Mouse (Mus musculus) CD8-positive naive resting alpha-beta T cell, adult 2 months (primary cell): ENCODE measurements around the gene Stk32c.

ENCODE experiments used
- DNase-seq, 2 experiments: peaks; one replicate each; pipeline ENCODE4 v3.0.0; 2022; ENCODE audit warnings: low read depth in 2 of 2, low spot score in 2 of 2

Stk32c gene

DNA sequence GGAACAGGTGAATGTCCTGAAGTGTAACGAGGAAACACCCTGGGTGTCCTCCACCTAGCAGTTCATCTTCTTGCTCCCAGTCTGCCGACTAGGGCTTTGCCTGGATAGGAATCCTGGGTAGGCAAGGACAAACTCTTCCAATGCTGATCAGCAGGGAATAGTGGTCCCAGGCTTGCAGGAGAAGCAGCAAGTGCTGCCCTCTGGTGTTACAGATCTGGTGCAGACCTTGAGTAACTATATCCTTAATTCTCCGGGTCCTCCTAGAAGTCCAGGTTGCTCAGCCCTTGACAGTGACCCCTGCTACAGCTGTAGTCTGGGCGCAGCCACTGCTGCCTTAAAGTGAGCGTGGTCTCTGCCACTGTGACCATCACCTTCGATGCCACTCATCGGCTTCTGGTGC lies 13.0 kb downstream of the Stk32c start:
- DNase-seq: no peak

GRCm38 (mm10) chr7:139197022-139197421 lies 16.1 kb downstream of the Stk32c start:
- DNase-seq: no peak

DNA sequence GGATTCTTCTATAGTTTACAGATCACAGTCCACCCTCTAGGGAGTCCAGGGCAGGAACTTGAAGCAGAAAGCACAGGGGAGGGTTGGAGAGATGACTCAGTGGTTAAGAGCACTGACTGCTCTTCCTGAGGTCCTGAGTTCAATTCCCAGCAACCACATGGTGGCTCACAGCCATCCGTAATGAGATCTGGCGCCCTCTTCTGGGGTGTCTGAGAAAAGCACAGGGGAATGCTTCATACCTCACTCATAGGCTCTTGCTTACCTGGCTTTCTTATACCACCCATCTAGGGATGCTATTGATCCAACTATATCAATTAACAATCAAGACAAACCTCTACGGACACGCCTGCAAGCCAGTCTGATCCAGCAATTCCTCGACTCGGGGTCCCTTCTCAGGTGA lies 21.5 kb downstream of the Stk32c start:
- no peak for DNase-seq

GRCm38 (mm10) chr7:139190616-139191015 lies 22.5 kb downstream of the Stk32c start:
- no peak for DNase-seq

DNA sequence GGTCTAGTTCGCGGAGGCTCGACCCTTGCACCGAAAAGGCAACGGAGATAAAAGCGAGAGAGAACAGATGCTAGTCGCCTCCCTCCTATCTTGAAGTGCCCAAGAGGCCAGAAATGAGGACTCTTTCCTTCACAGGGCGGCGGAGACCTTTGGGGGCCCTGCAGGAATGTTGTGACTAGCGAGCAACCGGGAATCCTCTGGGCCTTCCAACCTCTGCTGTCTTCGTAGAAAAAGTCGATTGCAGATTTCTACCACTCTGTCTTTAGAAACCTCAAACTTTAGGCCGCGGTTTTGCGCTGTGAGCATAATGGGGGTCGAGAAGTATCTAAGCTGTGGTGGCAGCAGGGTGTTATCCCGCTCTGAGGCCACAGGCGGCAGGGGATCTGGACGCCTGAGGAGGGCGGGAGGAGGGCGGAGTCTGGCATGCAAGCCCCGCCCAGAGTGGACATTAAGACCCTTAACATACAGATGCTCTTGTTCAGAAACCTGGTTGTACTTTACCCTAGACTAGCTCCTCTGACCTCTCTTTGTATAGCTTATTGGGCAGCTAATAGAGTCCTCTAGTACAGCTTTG lies 24.4 kb downstream of the Stk32c start:
- DNase-seq: no peak

DNA sequence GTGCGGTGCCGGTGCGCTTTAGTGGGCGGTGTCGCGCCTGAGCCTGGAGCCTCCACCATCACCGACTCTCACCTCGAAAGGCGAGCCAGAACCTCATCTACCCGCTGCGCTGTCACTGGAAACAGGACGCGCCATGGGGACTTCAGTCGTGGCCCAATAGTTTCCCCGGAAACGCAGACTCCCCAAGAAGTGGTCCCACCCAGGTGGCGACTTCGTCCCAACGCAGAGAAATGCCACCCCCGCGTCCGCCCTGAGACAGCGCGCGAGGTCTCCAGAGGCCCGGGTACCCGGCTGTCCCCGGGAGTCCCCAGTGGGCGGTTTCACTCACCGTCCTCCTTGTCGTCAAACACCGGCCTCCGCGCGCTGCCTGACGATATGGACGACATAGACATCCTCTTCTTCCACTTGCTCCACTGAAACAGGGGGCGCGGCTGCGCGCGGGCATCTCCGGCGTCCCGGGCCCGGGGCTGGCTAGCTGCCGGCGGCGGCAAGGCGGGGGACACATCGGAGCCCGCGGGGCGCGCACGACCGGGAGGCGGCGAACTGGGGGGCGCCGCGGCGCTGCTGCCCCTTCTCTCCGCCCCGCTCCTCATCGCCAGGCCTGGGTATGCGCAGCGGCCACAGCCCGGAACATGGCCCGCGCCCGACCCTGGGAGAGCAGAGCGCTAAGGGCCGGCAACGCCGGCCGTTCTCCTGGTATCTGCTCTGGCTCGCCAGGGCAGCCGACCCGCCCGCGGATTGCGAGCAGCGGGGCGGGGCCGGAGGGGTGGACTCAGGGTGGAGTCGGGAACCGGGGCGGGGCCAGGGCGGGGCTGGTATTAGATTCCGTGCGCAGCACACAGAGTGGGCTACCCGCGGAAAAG lies 25.1 kb downstream of the Stk32c start:
- no peak for DNase-seq

- DNase-seq: no peak
Observed at GRCm38 (mm10) chr7:139187277-139187676, 25.8 kb downstream of the Stk32c start.

DNA sequence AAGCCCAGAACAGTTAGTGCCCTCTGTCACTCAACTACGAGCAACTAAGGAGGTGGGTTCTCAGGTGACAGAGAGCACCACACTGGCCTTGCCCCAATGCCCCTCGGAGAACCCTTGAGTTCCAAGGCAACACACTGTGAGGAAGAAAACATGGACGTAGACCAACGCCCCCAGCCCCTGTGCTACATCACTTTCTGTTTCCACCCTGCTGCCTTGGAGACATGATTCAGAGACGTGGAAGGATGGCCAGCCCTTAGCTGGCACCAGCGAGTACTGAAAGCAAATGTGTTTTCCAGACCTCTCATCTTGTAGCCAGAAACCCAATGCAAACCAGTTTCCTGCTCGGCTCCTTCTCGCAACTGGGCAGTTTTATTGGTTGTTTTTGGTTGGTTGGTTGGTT lies 26.7 kb downstream of the Stk32c start:
- no peak for DNase-seq

- DNase-seq: no peak
Observed at GRCm38 (mm10) chr7:139185971-139186370, 27.1 kb downstream of the Stk32c start.

- no peak for DNase-seq
Observed at GRCm38 (mm10) chr7:139184846-139185245, 28.3 kb downstream of the Stk32c start.

- no peak for DNase-seq
Observed at GRCm38 (mm10) chr7:139184396-139184795, 28.7 kb downstream of the Stk32c start.

DNA sequence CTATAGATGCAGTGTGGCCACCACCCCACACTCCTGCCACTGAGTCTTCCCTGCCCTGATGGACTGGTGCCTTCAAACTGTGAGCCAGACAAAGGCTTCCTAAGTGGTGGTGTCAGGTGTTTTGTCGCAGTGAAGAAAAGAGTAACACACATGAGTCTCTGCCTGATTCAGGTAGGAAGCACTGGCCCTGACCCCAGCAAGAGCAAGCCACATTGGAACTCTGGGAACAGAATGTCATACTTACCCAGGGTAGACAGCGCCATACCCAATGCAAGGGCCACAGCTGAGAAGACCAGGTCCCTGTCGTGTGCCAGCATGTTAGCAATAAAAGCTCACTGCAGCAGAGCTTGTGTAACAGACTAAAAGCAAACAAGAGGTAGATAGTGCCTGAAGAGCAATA lies 33.0 kb downstream of the Stk32c start:
- DNase-seq: no peak

DNA sequence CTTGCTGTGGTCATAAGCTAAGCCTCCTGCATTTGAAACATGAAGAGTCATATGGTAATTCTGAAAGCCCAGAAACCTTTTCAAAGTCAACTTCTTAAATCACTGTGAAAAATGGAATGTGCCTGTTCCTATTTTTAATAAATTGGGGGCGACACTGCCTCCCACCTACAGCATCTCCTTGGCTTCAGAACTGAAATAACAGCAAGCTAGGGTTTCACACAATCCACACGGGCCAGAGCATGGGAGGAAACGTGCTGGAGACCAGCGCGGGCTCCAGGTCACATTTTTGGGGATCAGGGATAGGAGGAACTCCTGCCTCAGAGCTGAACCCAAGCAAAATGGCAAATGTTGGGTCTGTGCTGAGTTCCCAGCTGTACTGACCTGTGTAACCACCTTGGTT lies 33.8 kb downstream of the Stk32c start:
- DNase-seq: no peak

- no peak for DNase-seq
Observed at GRCm38 (mm10) chr7:139169143-139169542, 44.0 kb downstream of the Stk32c start.

DNA sequence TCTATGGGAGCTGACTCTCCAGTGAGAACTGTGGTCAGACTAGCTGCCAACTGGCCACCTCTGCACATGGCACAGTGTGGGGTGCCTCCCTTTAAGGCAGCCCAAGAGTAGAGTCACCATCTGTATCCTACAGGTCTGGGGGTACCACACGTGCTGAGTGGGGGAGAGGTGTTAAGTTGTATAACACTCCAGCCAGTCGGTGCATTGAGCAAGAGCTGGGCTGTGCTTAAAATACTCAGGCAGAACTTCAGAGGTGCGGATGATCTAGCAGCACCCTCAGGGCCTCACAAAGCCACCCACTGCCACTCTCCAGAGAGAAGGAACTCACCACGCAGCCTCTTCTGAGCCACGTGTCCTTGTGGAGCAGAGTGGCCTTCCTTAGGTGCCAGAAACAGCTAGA lies 48.7 kb downstream of the Stk32c start:
- no peak for DNase-seq

DNA sequence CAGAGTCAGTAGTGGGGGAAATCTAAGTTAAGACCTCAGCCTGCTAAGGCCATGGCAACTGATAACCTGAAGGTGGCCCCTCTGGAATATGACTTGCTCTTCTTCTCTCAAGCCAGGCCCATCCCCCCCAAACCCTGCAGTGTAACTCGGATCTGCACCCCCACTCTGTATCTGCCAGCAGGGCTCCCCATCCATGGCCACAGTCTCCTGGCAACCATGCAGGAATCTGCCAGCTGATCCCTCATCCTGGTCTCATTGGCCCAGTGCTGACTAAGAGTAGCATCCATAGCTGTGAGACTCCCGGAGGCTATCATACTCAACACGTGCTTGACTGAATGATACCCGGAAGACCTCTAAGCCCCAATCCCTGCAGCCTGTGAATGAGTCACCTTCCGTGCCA lies 54.2 kb downstream of the Stk32c start:
- no peak for DNase-seq

DNA sequence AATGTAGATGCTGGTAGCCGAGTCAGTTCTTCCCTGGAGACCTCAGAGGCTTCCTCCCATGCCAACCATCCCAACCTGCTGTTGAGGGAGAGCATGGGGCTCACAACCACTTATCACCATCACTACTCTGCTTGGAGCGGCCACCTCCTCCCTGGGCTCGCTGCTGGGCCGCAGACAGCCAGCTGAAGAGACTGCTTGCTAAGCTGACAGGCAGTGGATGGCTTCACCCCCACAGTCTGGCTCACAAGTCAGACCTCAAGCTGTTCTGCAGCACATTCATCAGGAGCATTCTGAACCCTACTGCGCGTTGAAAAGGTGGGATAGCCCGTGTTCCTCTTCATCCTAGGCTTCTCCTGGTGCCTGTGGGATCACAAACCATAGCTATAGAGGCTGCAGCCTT lies 54.6 kb downstream of the Stk32c start:
- no peak for DNase-seq

DNA sequence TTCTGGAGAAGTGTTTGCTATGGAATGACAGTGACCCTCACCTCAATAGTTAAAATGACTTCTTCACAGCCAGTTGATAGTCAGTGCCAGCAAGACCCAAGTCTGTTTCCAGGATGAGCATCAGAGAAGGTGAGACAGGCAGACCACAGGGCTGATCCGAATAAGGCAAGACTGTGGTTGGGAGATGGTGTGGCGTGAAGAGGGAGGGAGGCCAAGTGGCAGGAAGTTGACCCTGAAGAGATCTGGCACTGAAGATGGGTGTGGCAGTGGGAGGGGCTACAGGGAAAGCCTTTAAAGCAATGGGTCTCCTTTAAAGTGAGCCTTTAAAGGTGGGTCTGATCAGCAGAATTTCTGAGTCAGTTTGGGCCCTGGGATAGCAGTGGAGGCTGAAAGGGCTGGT lies 55.6 kb downstream of the Stk32c start:
- no peak for DNase-seq

DNA sequence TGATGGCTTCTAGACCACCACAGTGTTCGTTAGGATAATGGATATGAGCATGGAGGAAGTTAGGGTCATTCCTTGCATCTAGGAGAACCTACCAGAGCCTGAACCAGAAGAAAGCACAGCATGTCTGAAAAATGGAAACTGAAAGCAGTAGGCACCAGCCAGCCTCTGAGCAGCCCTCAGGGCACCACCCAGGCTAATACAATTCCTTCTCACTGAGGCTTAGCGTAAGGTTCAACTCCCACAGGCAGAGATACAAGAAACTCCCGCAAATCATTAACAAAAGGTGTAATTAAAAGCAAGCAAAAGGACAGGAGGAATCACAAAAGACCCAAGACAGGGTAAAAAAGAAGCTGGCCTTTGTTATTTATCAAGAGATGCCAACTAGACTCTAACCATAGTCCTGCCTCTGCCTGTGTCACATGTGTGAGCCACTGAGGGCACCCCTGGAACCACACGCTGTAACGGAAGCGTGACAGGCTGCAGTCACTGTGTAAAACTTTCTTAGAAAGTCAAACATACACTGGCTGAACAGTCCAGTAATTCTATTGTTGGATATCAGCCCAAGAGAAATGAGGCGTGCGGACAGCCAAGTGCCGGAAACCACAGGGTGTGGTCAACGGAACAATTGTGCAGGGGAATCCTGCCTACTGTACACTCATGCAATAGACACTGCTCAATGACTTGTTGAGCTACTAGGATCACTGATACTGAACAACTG lies 56.6 kb downstream of the Stk32c start:
- no peak for DNase-seq

GRCm38 (mm10) chr7:139152927-139153326 lies 60.2 kb downstream of the Stk32c start:
- DNase-seq: no peak

DNA sequence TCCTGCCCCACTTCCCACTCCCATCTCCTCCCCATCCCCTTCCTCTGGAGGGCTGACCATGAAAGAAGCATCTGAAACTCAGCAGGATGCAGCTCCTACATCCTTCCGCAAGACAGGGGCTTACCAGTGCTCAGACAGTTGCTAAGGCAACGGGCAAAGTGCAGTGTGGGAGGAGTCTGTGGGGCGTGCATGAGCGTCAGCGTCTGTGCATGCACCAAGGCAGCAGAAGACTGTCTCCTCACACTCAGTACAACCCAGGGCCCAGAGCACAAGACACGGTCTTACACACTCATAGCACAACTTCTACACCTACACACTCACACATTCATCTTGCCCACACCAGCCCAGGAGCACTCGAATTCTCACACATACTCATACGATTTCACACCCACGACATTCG lies 62.0 kb downstream of the Stk32c start:
- DNase-seq: no peak

GRCm38 (mm10) chr7:139149373-139149772 lies 63.7 kb downstream of the Stk32c start:
- no peak for DNase-seq
